Mouse (Mus musculus): Measurements from ENCODE around the gene Tnnc1. TPM values are rescaled to one million over a fixed set of nuclear protein-coding genes. Genes with fewer than 3 reads are reported as not detected.

The Tnnc1 gene
- polyA plus RNA-seq, 1 experiment from 2014 or later: 140 TPM

- no peak for ATAC-seq (ENCODE audit: insufficient number of reproducible peaks, insufficient read depth, low FRiP score, low TSS enrichment, low read depth)
Measured at GRCm38 (mm10) chr14:31170963-31171362, 37.1 kb upstream of the Tnnc1 start.

DNA sequence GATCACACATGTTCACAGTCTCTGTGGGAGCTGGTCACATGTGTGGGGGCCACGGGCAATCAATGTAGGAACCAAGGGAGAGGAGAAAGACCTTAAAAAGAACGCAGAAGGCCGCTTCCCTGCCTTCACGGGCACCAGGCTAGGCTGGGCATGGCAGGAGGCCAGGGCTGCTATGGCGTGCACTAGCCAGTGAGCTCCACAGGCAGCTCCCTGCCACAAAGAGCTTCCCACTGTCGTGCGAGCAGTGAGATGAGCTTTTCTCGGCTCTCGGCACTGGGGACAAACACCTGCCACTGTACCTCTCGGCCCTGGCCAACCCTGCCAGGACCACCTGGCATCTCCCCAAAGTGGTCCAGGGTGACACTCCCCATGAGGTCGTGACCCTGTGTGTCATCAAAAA, 36.7 kb upstream of the Tnnc1 start:
- Histone ChIP-seq H3K27me3 (no peaks in the 10 kb centered on the region), H3K9me3 (no peaks in the 10 kb centered on the region), H3K36me3 (peaks cover 65% of the 10 kb centered on the region), H3K4me3 (replicated peaks) (no peak overlapping the region), H3K9ac (replicated peaks) (no peak overlapping the region), H3K4me2 (no peak overlapping the region), H3K27ac (no peak overlapping the region), H3K4me1 (replicated peaks) (peaks cover 19% of the 10 kb centered on the region)
- WGBS: 94% methylated on average over 11 of the region's 11 CpGs
- ATAC-seq (ENCODE audit: insufficient number of reproducible peaks, insufficient read depth, low FRiP score, low TSS enrichment, low read depth): no peak

More at GRCm38 (mm10) chr14:31170963-31171362, 37.1 kb upstream of the Tnnc1 start:
- WGBS: 90% methylated on average over 13 of the region's 13 CpGs
- Histone ChIP-seq H3K9me3 (no peaks in the 10 kb centered on the region), H3K36me3 (peaks cover 61% of the 10 kb centered on the region), H3K4me2 (no peak overlapping the region), H3K4me1 (replicated peaks) (peaks cover 23% of the 10 kb centered on the region), H3K4me3 (replicated peaks) (no peak overlapping the region), H3K27me3 (no peaks in the 10 kb centered on the region), H3K27ac (no peak overlapping the region), H3K9ac (replicated peaks) (no peak overlapping the region)

DNA sequence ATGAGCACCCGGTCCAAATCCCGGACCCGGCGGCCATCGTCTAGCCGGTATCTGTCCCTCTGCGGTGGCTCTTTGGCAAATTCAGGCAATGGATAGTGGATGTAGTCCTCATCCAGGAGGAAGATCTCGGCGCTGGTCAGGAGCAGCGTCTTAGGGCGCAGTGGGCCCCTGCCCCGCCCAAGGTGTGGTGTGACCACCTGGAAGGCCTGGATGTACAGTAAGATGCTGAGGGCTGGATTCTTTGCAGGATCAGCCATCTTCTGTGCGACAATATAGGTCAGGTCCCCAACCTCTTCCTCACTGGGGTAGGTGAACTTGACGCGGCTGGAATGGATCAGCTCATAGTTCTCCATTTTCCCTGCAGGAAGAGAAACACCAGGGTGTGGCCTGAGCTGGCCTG, 36.3 kb upstream of the Tnnc1 start:
- H3K9ac ChIP-seq (replicated peaks): no peak overlapping the region
- H3K27me3 ChIP-seq: no peaks in the 10 kb centered on the region
- no peak for ATAC-seq (ENCODE audit: insufficient number of reproducible peaks, insufficient read depth, low FRiP score, low TSS enrichment, low read depth)
- H3K4me3 ChIP-seq (replicated peaks): no peak overlapping the region
- H3K9me3 ChIP-seq: no peaks in the 10 kb centered on the region
- peaks cover 70% of the 10 kb centered on the region for H3K36me3 ChIP-seq
- no peak overlapping the region for H3K4me2 ChIP-seq
- H3K4me1 ChIP-seq (replicated peaks): peaks cover 16% of the 10 kb centered on the region
- 96% methylated on average over 15 of the region's 15 CpGs for WGBS
- no peak overlapping the region for H3K27ac ChIP-seq

- no peak for ATAC-seq (ENCODE audit: insufficient number of reproducible peaks, insufficient read depth, low FRiP score, low TSS enrichment, low read depth)
- peaks cover 81% of the 10 kb centered on the region for H3K36me3 ChIP-seq
- H3K4me1 ChIP-seq (replicated peaks): peaks cover 11% of the 10 kb centered on the region
- no peaks in the 10 kb centered on the region for H3K27me3 ChIP-seq
- no peak overlapping the region for H3K4me2 ChIP-seq
- no peak overlapping the region for H3K27ac ChIP-seq
- no peaks in the 10 kb centered on the region for H3K9me3 ChIP-seq
- no peak overlapping the region for H3K9ac ChIP-seq (replicated peaks)
- no peak overlapping the region for H3K4me3 ChIP-seq (replicated peaks)
- 89% methylated on average over 18 of the region's 18 CpGs for WGBS
Measured at GRCm38 (mm10) chr14:31172781-31173455, 35.2 kb upstream of the Tnnc1 start.

GRCm38 (mm10) chr14:31173537-31173936, 34.6 kb upstream of the Tnnc1 start:
- H3K9ac ChIP-seq (replicated peaks): no peak overlapping the region
- no peaks in the 10 kb centered on the region for H3K9me3 ChIP-seq
- 90% methylated on average over 7 of the region's 7 CpGs for WGBS
- H3K4me1 ChIP-seq (replicated peaks): peaks cover 5% of the 10 kb centered on the region
- peaks cover 86% of the 10 kb centered on the region for H3K36me3 ChIP-seq
- H3K27ac ChIP-seq: no peak overlapping the region
- no peak for ATAC-seq (ENCODE audit: insufficient number of reproducible peaks, insufficient read depth, low FRiP score, low TSS enrichment, low read depth)
- H3K27me3 ChIP-seq: no peaks in the 10 kb centered on the region
- no peak overlapping the region for H3K4me2 ChIP-seq
- H3K4me3 ChIP-seq (replicated peaks): no peak overlapping the region

GRCm38 (mm10) chr14:31177287-31177686, 30.8 kb upstream of the Tnnc1 start:
- no peaks in the 10 kb centered on the region for H3K9me3 ChIP-seq
- no peaks in the 10 kb centered on the region for H3K27me3 ChIP-seq
- H3K4me1 ChIP-seq (replicated peaks): no peaks in the 10 kb centered on the region
- H3K9ac ChIP-seq (replicated peaks): no peak overlapping the region
- no peak overlapping the region for H3K27ac ChIP-seq
- ATAC-seq (ENCODE audit: insufficient number of reproducible peaks, insufficient read depth, low FRiP score, low TSS enrichment, low read depth): no peak
- peaks cover 99% of the 10 kb centered on the region for H3K36me3 ChIP-seq
- WGBS: 93% methylated on average over 16 of the region's 16 CpGs
- no peak overlapping the region for H3K4me3 ChIP-seq (replicated peaks)
- H3K4me2 ChIP-seq: no peak overlapping the region

- Histone ChIP-seq H3K9me3 (no peaks in the 10 kb centered on the region), H3K36me3 (peaks cover 99% of the 10 kb centered on the region), H3K27me3 (no peaks in the 10 kb centered on the region), H3K9ac (replicated peaks) (no peak overlapping the region), H3K4me1 (replicated peaks) (no peaks in the 10 kb centered on the region), H3K4me2 (no peak overlapping the region), H3K27ac (no peak overlapping the region), H3K4me3 (replicated peaks) (no peak overlapping the region)
- WGBS: 91% methylated on average over 5 of the region's 5 CpGs
- ATAC-seq (ENCODE audit: insufficient number of reproducible peaks, insufficient read depth, low FRiP score, low TSS enrichment, low read depth): no peak
Measured at GRCm38 (mm10) chr14:31177715-31178114, 30.4 kb upstream of the Tnnc1 start.

- Histone ChIP-seq H3K27me3 (no peaks in the 10 kb centered on the region), H3K9me3 (no peaks in the 10 kb centered on the region), H3K4me3 (replicated peaks) (no peak overlapping the region), H3K4me1 (replicated peaks) (no peaks in the 10 kb centered on the region), H3K4me2 (no peak overlapping the region), H3K36me3 (peaks cover 99% of the 10 kb centered on the region), H3K9ac (replicated peaks) (no peak overlapping the region), H3K27ac (no peak overlapping the region)
- 95% methylated on average over 12 of the region's 12 CpGs for WGBS
- ATAC-seq (ENCODE audit: insufficient number of reproducible peaks, insufficient read depth, low FRiP score, low TSS enrichment, low read depth): no peak
Measured at GRCm38 (mm10) chr14:31179677-31180365, 28.3 kb upstream of the Tnnc1 start.

- Histone ChIP-seq H3K9me3 (no peaks in the 10 kb centered on the region), H3K27me3 (no peaks in the 10 kb centered on the region), H3K9ac (replicated peaks) (no peak overlapping the region), H3K27ac (no peak overlapping the region), H3K4me3 (replicated peaks) (no peak overlapping the region), H3K36me3 (peaks cover 99% of the 10 kb centered on the region), H3K4me1 (replicated peaks) (no peaks in the 10 kb centered on the region), H3K4me2 (no peak overlapping the region)
- no peak for ATAC-seq (ENCODE audit: insufficient number of reproducible peaks, insufficient read depth, low FRiP score, low TSS enrichment, low read depth)
- 83% methylated on average over 4 of the region's 4 CpGs for WGBS
Measured at GRCm38 (mm10) chr14:31181512-31181911, 26.6 kb upstream of the Tnnc1 start.

- Histone ChIP-seq H3K4me2 (no peak overlapping the region), H3K9me3 (no peaks in the 10 kb centered on the region), H3K36me3 (peaks cover 99% of the 10 kb centered on the region), H3K4me1 (replicated peaks) (no peaks in the 10 kb centered on the region), H3K4me3 (replicated peaks) (no peak overlapping the region), H3K27ac (no peak overlapping the region), H3K9ac (replicated peaks) (no peak overlapping the region), H3K27me3 (no peaks in the 10 kb centered on the region)
- WGBS: 80% methylated on average over 2 of the region's 2 CpGs
- no peak for ATAC-seq (ENCODE audit: insufficient number of reproducible peaks, insufficient read depth, low FRiP score, low TSS enrichment, low read depth)
Measured at GRCm38 (mm10) chr14:31182786-31183290, 25.3 kb upstream of the Tnnc1 start.

DNA sequence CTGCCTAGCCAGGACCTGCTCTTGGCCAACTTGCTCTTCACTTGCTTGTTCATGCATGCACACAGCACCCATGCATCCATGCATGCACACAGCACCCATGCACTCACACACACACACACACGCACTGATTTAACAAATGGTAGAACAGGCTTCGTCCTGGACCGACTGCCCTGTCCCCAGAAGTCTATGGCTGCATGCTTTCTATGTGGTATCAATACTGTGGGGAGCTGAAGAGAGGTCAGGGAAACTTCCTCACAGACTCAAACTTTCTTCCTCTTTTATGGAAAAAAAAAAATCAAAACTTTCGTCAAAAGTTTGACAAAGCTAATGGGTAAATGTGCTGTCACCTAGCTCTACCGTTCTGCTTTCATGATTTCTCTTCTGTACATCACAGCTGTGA, 24.6 kb upstream of the Tnnc1 start:
- peaks cover 100% of the 10 kb centered on the region for H3K36me3 ChIP-seq
- no peak overlapping the region for H3K4me2 ChIP-seq
- H3K4me3 ChIP-seq (replicated peaks): no peak overlapping the region
- H3K27ac ChIP-seq: no peak overlapping the region
- H3K9me3 ChIP-seq: no peaks in the 10 kb centered on the region
- no peak overlapping the region for H3K9ac ChIP-seq (replicated peaks)
- no peaks in the 10 kb centered on the region for H3K27me3 ChIP-seq
- ATAC-seq (ENCODE audit: insufficient number of reproducible peaks, insufficient read depth, low FRiP score, low TSS enrichment, low read depth): no peak
- 92% methylated on average over 5 of the region's 5 CpGs for WGBS
- no peaks in the 10 kb centered on the region for H3K4me1 ChIP-seq (replicated peaks)

Measured in limb, embryonic 12.5 days (tissue).